Mouse (Mus musculus) heart, adult 2 months (tissue): Measurements from ENCODE around the gene Tbc1d5.

Experiments used
- CTCF ChIP-seq: fragments of 200-600 bp; IDR thresholded peaks from 2 replicates; pipeline ENCODE4 v1.8.1; 2022; ENCODE audit warnings: antibody characterized with exemption, mild to moderate bottlenecking, moderate library complexity
- EP300 ChIP-seq: fragments of 200-500 bp; IDR thresholded peaks from 2 replicates; pipeline ENCODE4 v1.6.1; 2011; ENCODE audit warnings: low read depth, low read length, control low read depth; ENCODE audit not compliant: insufficient read depth
- POLR2A ChIP-seq: fragments of 200-500 bp; IDR thresholded peaks from 2 replicates; pipeline ENCODE4 v1.6.1; 2011; ENCODE audit warnings: mild to moderate bottlenecking, low read depth, low read length, control low read depth; ENCODE audit not compliant: insufficient read depth

GRCm38 (mm10) chr17:51111194-51111593 is 68.0 kb downstream of the Tbc1d5 start:
- peak; percentile 79 for TF ChIP-seq CTCF
- no peak for TF ChIP-seq POLR2A
- no peak for TF ChIP-seq EP300
